ENCODE assay signal across 18 mouse cellular contexts in the genomic region with DNA sequence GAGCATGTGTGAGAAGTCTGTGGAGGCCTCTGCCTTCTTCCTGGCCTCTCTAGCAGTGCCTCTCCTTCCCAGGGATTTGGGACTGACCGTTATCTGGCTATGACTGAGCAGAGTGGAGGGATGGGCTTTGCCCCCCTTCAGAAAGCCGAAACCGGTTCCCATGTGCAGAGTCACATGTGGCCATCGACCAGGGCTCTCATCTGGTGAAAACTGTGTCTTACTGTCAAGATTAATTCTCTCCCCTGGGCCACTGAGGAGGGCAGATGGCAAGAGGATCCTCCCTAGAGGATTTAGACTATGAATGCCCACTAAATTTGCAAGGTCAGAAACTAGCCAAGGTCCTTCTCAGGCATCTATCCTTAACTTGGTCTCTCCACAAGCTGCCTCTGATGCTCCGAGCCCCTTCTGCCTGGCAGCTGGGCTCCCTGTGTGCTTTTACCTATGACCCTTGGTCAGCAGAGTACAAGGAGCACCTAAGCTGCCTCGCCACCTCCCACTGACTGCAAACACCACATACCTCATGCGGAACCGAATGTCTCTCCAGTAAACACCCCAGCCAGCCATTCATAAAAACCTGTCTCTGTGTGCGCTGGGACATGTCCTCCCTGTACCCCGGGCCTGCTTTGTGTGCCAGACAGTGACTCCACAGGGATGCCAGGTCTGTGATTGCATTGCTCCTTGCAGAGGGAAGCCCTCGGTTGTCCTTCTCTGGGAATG.
DNase-seq lines count a peak whose midpoint lies in the region; ATAC-seq lines count a peak whose summit lies in the region.
"Had no signal": no experiment of that assay in that cellular context is flagged by ENCODE, and none has a peak within 500 bp of the region (broad histone marks: within the 10 kb centered on the region; RNA-seq: fewer than 3 reads in every experiment).

No protein-coding gene starts in this region.

- DNase-seq in hindbrain, embryonic 10.5 days (ENCODE audit: low spot score): peak; percentile 19
- DNase-seq in kidney, postnatal 10 days: no peak
- peak; percentile 45 for DNase-seq in retina, postnatal 1 day
- DNase-seq in right cerebral cortex, adult 18-20 months: no peak
- DNase-seq: adrenal gland, postnatal 36 days; liver; thymus, adult 18-20 months; thymus, postnatal 36 days had no signal

- no peak overlapping the region for H3K4me3 ChIP-seq in hindbrain, embryonic 10.5 days
- H3K4me3 ChIP-seq in hindbrain, embryonic 12.5 days: no peak overlapping the region
- H3K4me3 ChIP-seq in kidney, embryonic 16.5 days (ENCODE audit: low read length): no peak overlapping the region
- H3K4me3 ChIP-seq in hindbrain, embryonic 13.5 days: no peak overlapping the region
- H3K4me3 ChIP-seq: embryonic facial prominence, embryonic 10.5 days; forebrain, embryonic 15.5 days; intestine, embryonic 15.5 days; limb, embryonic 10.5 days had no signal

- H3K9ac ChIP-seq in hindbrain, embryonic 12.5 days: no peak overlapping the region
- no peak overlapping the region for H3K9ac ChIP-seq in kidney, embryonic 16.5 days (replicated peaks; ENCODE audit: low read length)
- peak overlapping the region; percentile 36; the same call in 1 of the 2 replicates for H3K9ac ChIP-seq in hindbrain, embryonic 13.5 days
- H3K9ac ChIP-seq: forebrain, embryonic 15.5 days; intestine, embryonic 15.5 days had no signal

- no peak for ATAC-seq in hindbrain, embryonic 12.5 days (ENCODE audit: low FRiP score)
- ATAC-seq in kidney, embryonic 16.5 days (ENCODE audit: low FRiP score, low TSS enrichment): 0 out of 2 replicates have a peak, but pooled peaks have one; percentile 41
- ATAC-seq in hindbrain, embryonic 13.5 days (ENCODE audit: low FRiP score): no peak
- ATAC-seq: forebrain, embryonic 15.5 days; intestine, embryonic 15.5 days; lung, postnatal 0 days had no signal

- no peak overlapping the region for H3K4me2 ChIP-seq in hindbrain, embryonic 12.5 days (replicated peaks)
- no peak overlapping the region for H3K4me2 ChIP-seq in kidney, embryonic 16.5 days (replicated peaks; ENCODE audit: low read depth, low read length)
- H3K4me2 ChIP-seq in hindbrain, embryonic 13.5 days: no peak overlapping the region
- H3K4me2 ChIP-seq: forebrain, embryonic 15.5 days; heart, embryonic 11.5 days; intestine, embryonic 15.5 days had no signal

- no peaks in the 10 kb centered on the region for H3K9me3 ChIP-seq in hindbrain, embryonic 10.5 days
- H3K9me3 ChIP-seq in hindbrain, embryonic 12.5 days (replicated peaks): no peaks in the 10 kb centered on the region
- no peaks in the 10 kb centered on the region for H3K9me3 ChIP-seq in kidney, embryonic 16.5 days (ENCODE audit: low read length)
- no peaks in the 10 kb centered on the region for H3K9me3 ChIP-seq in hindbrain, embryonic 13.5 days
- H3K9me3 ChIP-seq: embryonic facial prominence, embryonic 10.5 days; forebrain, embryonic 15.5 days; intestine, embryonic 15.5 days; limb, embryonic 10.5 days had no signal

- H3K4me1 ChIP-seq in hindbrain, embryonic 10.5 days (replicated peaks): peaks cover 17% of the 10 kb centered on the region
- H3K4me1 ChIP-seq in hindbrain, embryonic 12.5 days: peaks cover 8% of the 10 kb centered on the region
- H3K4me1 ChIP-seq in kidney, embryonic 16.5 days (ENCODE audit: insufficient read depth, low read length): peaks cover 10% of the 10 kb centered on the region; the same call in 1 of the 2 replicates
- H3K4me1 ChIP-seq in hindbrain, embryonic 13.5 days (replicated peaks): peaks cover 10% of the 10 kb centered on the region
- H3K4me1 ChIP-seq: forebrain, embryonic 15.5 days had no signal

- no peaks in the 10 kb centered on the region for H3K36me3 ChIP-seq in hindbrain, embryonic 10.5 days
- no peaks in the 10 kb centered on the region for H3K36me3 ChIP-seq in hindbrain, embryonic 12.5 days
- H3K36me3 ChIP-seq in kidney, embryonic 16.5 days (ENCODE audit: insufficient read depth, low read length): no peaks in the 10 kb centered on the region
- H3K36me3 ChIP-seq in hindbrain, embryonic 13.5 days: no peaks in the 10 kb centered on the region
- H3K36me3 ChIP-seq: embryonic facial prominence, embryonic 10.5 days; forebrain, embryonic 15.5 days; intestine, embryonic 15.5 days; limb, embryonic 10.5 days had no signal

- 47% methylated on average over 11 of the region's 11 CpGs for WGBS in hindbrain, embryonic 10.5 days
- WGBS in hindbrain, embryonic 12.5 days: 50% methylated on average over 11 of the region's 11 CpGs
- 43% methylated on average over 11 of the region's 11 CpGs for WGBS in kidney, embryonic 16.5 days
- 48% methylated on average over 11 of the region's 11 CpGs for WGBS in hindbrain, embryonic 13.5 days

- H3K27me3 ChIP-seq in hindbrain, embryonic 10.5 days (ENCODE audit: insufficient read depth, poor library complexity, severe bottlenecking): no peaks in the 10 kb centered on the region
- H3K27me3 ChIP-seq in hindbrain, embryonic 12.5 days: no peaks in the 10 kb centered on the region
- no peaks in the 10 kb centered on the region for H3K27me3 ChIP-seq in kidney, embryonic 16.5 days (ENCODE audit: insufficient read depth, low read length)
- no peaks in the 10 kb centered on the region for H3K27me3 ChIP-seq in hindbrain, embryonic 13.5 days
- H3K27me3 ChIP-seq: forebrain, embryonic 15.5 days; intestine, embryonic 15.5 days had no signal

- no peak overlapping the region for H3K27ac ChIP-seq in hindbrain, embryonic 10.5 days
- no peak overlapping the region for H3K27ac ChIP-seq in hindbrain, embryonic 12.5 days
- no peak overlapping the region for H3K27ac ChIP-seq in kidney, embryonic 16.5 days (ENCODE audit: low read length)
- no peak overlapping the region for H3K27ac ChIP-seq in hindbrain, embryonic 13.5 days
- H3K27ac ChIP-seq: embryonic facial prominence, embryonic 10.5 days; forebrain, embryonic 15.5 days; intestine, embryonic 15.5 days; limb, embryonic 10.5 days; macrophage had no signal

Comparison
In these comparisons a context has a peak if more than half of its experiments do, and no peak if none do; other contexts are left out.
1. DNase-seq: peak in hindbrain, embryonic 10.5 days (single experiment) and retina, postnatal 1 day (single experiment); none in kidney, postnatal 10 days (single experiment) and right cerebral cortex, adult 18-20 months (single experiment).